Mouse (Mus musculus) neutrophil, adult 5-6 weeks (primary cell): ENCODE data around the gene Daam2. TPM values are rescaled to one million over a fixed set of nuclear protein-coding genes. Genes with fewer than 3 reads are reported as not detected.

ENCODE experiments used
- ATAC-seq: fragments of 151-379, 151-347 bp; 2 replicates; pipeline ENCODE4 v1.8.0; 2017; ENCODE audit warnings: mild to moderate bottlenecking, moderate TSS enrichment; ENCODE audit not compliant: insufficient number of reproducible peaks, poor library complexity, low FRiP score, severe bottlenecking; ENCODE audit errors: extremely low read depth
- total RNA-seq: library from RNA; stranded (forward); fragments of 200-1000 nt; gene quantifications from 2 replicates; pipeline ENCODE4 v1.2.3, GENCODE M21; 2017

The Daam2 gene
- total RNA-seq, 1 experiment from 2014 or later = not detected

DNA sequence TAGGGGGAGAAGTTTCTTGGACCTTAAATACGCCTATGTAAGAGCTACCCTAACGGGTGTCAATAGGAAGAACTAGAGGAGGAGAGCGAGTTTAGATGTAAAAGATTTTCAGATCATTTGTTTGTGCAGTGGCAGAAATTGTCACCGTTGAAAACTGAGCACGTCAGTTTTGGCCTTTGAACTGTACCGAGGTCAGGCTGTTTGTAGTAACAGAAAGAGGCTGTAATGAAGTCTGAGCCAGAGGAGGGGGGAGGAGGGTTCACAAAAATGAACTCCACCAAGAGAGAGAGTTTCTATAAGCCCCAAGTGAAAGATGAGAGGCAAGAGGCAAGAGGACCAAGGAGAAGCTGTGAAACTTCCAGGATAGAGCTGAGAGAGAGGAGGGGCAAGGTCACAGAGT lies 144.3 kb downstream of the Daam2 start:
- no peak for ATAC-seq

DNA sequence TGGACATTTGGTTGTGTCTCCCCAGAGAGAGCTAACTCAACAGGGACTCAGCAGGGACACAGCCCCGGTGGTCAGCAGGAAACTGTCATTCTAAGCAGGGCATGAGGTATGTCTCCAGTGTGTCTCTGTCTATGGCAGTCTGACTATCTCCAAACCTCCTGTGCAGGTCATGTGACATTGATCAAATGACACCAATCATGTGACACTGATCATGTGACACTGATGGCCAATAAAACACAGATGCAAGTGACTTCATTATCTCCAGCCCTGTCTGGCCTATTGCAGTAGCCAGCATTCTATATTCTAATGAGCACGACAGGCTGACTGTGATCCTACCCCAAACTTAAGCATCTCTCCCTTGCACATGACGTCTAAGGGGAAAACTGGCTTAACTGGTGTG lies 147.9 kb downstream of the Daam2 start:
- ATAC-seq = no peak

DNA sequence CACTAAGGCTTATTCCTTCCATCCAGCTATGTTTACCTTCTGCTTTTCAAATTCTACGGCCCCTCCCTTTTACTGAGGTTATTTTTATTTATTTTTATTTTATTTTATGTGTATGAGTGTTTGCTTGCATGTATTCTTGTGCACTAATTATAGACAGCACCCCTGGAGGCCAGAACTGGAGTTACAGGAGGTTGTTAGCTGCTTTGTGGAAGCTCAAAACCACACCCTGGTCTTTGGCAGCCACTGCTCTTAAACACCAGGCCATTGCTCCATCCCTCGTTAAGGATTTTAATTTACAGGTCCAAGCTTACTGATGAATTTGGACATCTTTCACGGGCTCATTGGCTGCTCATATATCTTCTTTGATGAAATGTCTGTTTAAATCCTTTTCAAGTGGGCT lies 150.6 kb downstream of the Daam2 start:
- no peak for ATAC-seq

DNA sequence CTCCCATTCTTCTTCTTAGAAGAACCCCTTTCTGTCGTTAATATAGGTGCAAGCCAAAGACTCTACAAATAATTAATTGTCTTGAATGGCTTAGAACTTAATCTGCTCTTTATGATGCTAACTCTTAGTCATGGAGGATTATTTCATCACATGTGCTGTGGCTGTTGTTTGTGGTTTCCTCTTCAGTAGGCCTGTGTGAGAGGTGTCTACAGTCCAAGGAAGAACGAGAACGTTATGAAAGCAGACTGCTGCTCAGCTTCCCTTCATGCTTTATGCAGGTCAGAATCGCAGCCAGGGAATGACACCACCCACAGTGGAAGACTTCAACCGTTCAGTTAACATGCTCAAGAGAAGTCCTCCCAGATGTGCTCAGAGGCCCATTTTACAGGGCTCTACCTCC lies 151.2 kb downstream of the Daam2 start:
- ATAC-seq = 0 out of 2 replicates have a peak, but pooled peaks have one; percentile 45

Other genes starting within 250 kb of the Daam2 start
- gene Mocs1, start 136.0 kb downstream of the Daam2 start, total RNA-seq = 20.7 and 21.1 TPM in 2 replicates
- gene Kif6, start 50.8 kb upstream of the Daam2 start, total RNA-seq = not detected in 2 replicates